Mouse (Mus musculus) heart, postnatal 0 days (tissue): ENCODE measurements at regions not wholly inside any gene's neighbourhood (a gene's known extent, or its start where the extent isn't known, plus 50 kb on each side); places are given as distances from the start of the nearest gene placed in this dataset.

Source experiments
- ATAC-seq: fragments of 200-750 bp; cut with Nextera tagmentation; 2 replicates; pipeline ENCODE4 v1.8.0; 2017; ENCODE audit warnings: low read depth, moderate number of reproducible peaks, moderate library complexity; ENCODE audit not compliant: insufficient read depth
- DNase-seq: peaks from one replicate; pipeline ENCODE4 v3.0.0-alpha.2; 2016; ENCODE audit warnings: low spot score
- H3K27ac ChIP-seq: fragments of 300-500 bp; sonication (generic); 2 replicates; pipeline ENCODE4 v1.5.1; 2014; ENCODE audit warnings: low read depth, mild to moderate bottlenecking
- H3K27me3 ChIP-seq: fragments of 300-500 bp; sonication (generic); 2 replicates; pipeline ENCODE4 v1.6.1; 2014; ENCODE audit warnings: low read length, mixed read lengths; ENCODE audit not compliant: control insufficient read depth, insufficient read depth
- H3K36me3 ChIP-seq: fragments of 300-500 bp; sonication (generic); replicated peaks from 2 replicates; pipeline ENCODE4 v1.6.1; 2014; ENCODE audit warnings: low read length, mixed read lengths; ENCODE audit not compliant: control insufficient read depth, insufficient read depth
- H3K4me1 ChIP-seq: fragments of 300-500 bp; sonication (generic); 2 replicates; pipeline ENCODE4 v1.6.1; 2014; ENCODE audit warnings: antibody characterized with exemption; ENCODE audit not compliant: control insufficient read depth, insufficient read depth
- H3K4me2 ChIP-seq: fragments of 300-500 bp; sonication (generic); 2 replicates; pipeline ENCODE4 v1.6.1; 2014; ENCODE audit warnings: low read depth, mild to moderate bottlenecking, low read length, moderate library complexity
- H3K4me3 ChIP-seq: fragments of 300-500 bp; sonication (generic); 2 replicates; pipeline ENCODE4 v1.5.1; 2014; ENCODE audit warnings: low read depth, low read length
- H3K9ac ChIP-seq: fragments of 300-500 bp; sonication (generic); replicated peaks from 2 replicates; pipeline ENCODE4 v1.6.1; 2014; ENCODE audit warnings: low read depth, low read length, mixed read lengths
- H3K9me3 ChIP-seq: fragments of 300-500 bp; sonication (generic); replicated peaks from 2 replicates; pipeline ENCODE4 v1.6.1; 2016; ENCODE audit warnings: low read length; ENCODE audit not compliant: control insufficient read depth
- CTCF ChIP-seq: IDR thresholded peaks from 2 replicates; pipeline ENCODE4 v1.5.1; 2016; ENCODE audit warnings: antibody characterized with exemption, control low read depth, low read depth
- EP300 ChIP-seq: IDR thresholded peaks from 2 replicates; pipeline ENCODE4 v1.6.1; 2016; ENCODE audit warnings: antibody characterized with exemption, low read depth
- WGBS: fragments of 180-500 bp; shearing (Covaris S2); extraction: QIAGEN DNeasy Blood & Tissue Kit; methylation state at CpG from one replicate; pipeline ENCODE4 v1.1.7; 2014; 5-methylcytosine and 5-hydroxymethylcytosine counted together

- WGBS = 80% methylated on average over 5 of the region's 5 CpGs
- Histone ChIP-seq H3K4me2 (no peak overlapping the region), H3K9ac (no peak overlapping the region), H3K4me3 (no peak overlapping the region), H3K27ac (no peak overlapping the region), H3K9me3 (no peaks in the 10 kb centered on the region), H3K27me3 (no peaks in the 10 kb centered on the region), H3K36me3 (no peaks in the 10 kb centered on the region), H3K4me1 (no peaks in the 10 kb centered on the region)
- ATAC-seq = no peak
- TF ChIP-seq EP300 = no peak
- TF ChIP-seq CTCF = no peak
- DNase-seq = no peak
These were observed 288.1 kb upstream of the Cxadr start for GRCm38 (mm10) chr16:78013049-78013819.

- WGBS = 72% methylated on average over 5 of the region's 5 CpGs
- TF ChIP-seq CTCF (no peak), EP300 (no peak)
- no peak overlapping the region for H3K4me2 ChIP-seq
- no peaks in the 10 kb centered on the region for H3K36me3 ChIP-seq
- no peak overlapping the region for H3K27ac ChIP-seq
- no peaks in the 10 kb centered on the region for H3K4me1 ChIP-seq
- H3K9ac ChIP-seq = no peak overlapping the region
- ATAC-seq (no peak), DNase-seq (no peak)
- H3K27me3 ChIP-seq = no peaks in the 10 kb centered on the region
- H3K4me3 ChIP-seq = no peak overlapping the region
- H3K9me3 ChIP-seq = no peaks in the 10 kb centered on the region
These were observed 297.3 kb upstream of the Cxadr start for GRCm38 (mm10) chr16:78004016-78004415.

- no peak for TF ChIP-seq CTCF
- Histone ChIP-seq H3K4me1 (no peaks in the 10 kb centered on the region), H3K4me3 (no peak overlapping the region), H3K9ac (no peak overlapping the region), H3K9me3 (0 out of 2 replicates have a peak, but pooled peaks cover 5% of the 10 kb centered on the region), H3K4me2 (no peak overlapping the region), H3K27ac (no peak overlapping the region), H3K27me3 (no peaks in the 10 kb centered on the region), H3K36me3 (no peaks in the 10 kb centered on the region)
- DNase-seq (no peak), ATAC-seq (no peak)
- WGBS = 71% methylated on average over 4 of the region's 4 CpGs
These were observed 308.3 kb upstream of the Cxadr start for GRCm38 (mm10) chr16:77992986-77993385.

- no peak overlapping the region for H3K9ac ChIP-seq
- 0 out of 2 replicates have a peak, but pooled peaks cover 5% of the 10 kb centered on the region for H3K9me3 ChIP-seq
- no peak for DNase-seq
- no peak for ATAC-seq
- no peaks in the 10 kb centered on the region for H3K4me1 ChIP-seq
- no peaks in the 10 kb centered on the region for H3K36me3 ChIP-seq
- H3K27ac ChIP-seq = no peak overlapping the region
- TF ChIP-seq CTCF (no peak), EP300 (no peak)
- 69% methylated on average over 4 of the region's 4 CpGs for WGBS
- no peak overlapping the region for H3K4me2 ChIP-seq
- H3K4me3 ChIP-seq = no peak overlapping the region
- no peaks in the 10 kb centered on the region for H3K27me3 ChIP-seq
These were observed 311.4 kb upstream of the Cxadr start for GRCm38 (mm10) chr16:77989791-77990325.

- H3K4me3 ChIP-seq = no peak overlapping the region
- TF ChIP-seq CTCF (peak; percentile 36), EP300 (no peak)
- no peak overlapping the region for H3K4me2 ChIP-seq
- H3K27ac ChIP-seq = no peak overlapping the region
- 0 out of 2 replicates have a peak, but pooled peaks cover 5% of the 10 kb centered on the region for H3K9me3 ChIP-seq
- no peak for DNase-seq
- no peak overlapping the region for H3K9ac ChIP-seq
- no peaks in the 10 kb centered on the region for H3K36me3 ChIP-seq
- WGBS = 97% methylated on average over 5 of the region's 5 CpGs
- H3K4me1 ChIP-seq = no peaks in the 10 kb centered on the region
- no peak for ATAC-seq
- H3K27me3 ChIP-seq = no peaks in the 10 kb centered on the region
These were observed 312.1 kb upstream of the Cxadr start for GRCm38 (mm10) chr16:77989139-77989538.
